Mouse (Mus musculus) CH12.LX (cell line): ENCODE results near the gene Pgc. TPM values are rescaled to one million over a fixed set of nuclear protein-coding genes. Genes with fewer than 3 reads are reported as not detected.

Experiments used
- DNase-seq: peaks from one replicate; pipeline ENCODE4 v3.0.0-alpha.2; 2013; ENCODE audit errors: extremely low read depth
- H3K27ac ChIP-seq: 2 replicates; pipeline ENCODE4 v1.5.1; 2012; ENCODE audit warnings: low read depth, mild to moderate bottlenecking, control low read depth, moderate library complexity; ENCODE audit not compliant: insufficient read depth
- H3K27me3 ChIP-seq: replicated peaks from 2 replicates; pipeline ENCODE3; 2012; ENCODE audit warnings: inconsistent platforms
- H3K36me3 ChIP-seq, 2 experiments: replicated peaks in 1 of 2; 2 replicates each; pipeline versions ENCODE3 to v1.6.1; 2012; ENCODE audit warnings: inconsistent platforms in 1 of 2, low read length in 1 of 2, mild to moderate bottlenecking in 1 of 2, mixed read lengths in 1 of 2, moderate library complexity in 1 of 2; ENCODE audit not compliant: control insufficient read depth in 1 of 2, insufficient read depth in 1 of 2
- H3K4me1 ChIP-seq, 2 experiments: 2 replicates each; pipeline ENCODE4 v1.6.1; 2012; ENCODE audit warnings: inconsistent platforms in 1 of 2, moderate library complexity in 1 of 2; ENCODE audit not compliant: insufficient read depth in 2 of 2, control insufficient read depth in 1 of 2
- H3K4me2 ChIP-seq: 2 replicates; pipeline ENCODE4 v1.6.1; 2012; ENCODE audit warnings: low read depth, mild to moderate bottlenecking, control low read depth; ENCODE audit not compliant: poor library complexity, insufficient read depth, severe bottlenecking
- H3K4me3 ChIP-seq, 3 experiments: fragments of 150-350 bp in 1 of 3; sonication (generic) in 1 of 3; replicated peaks in 1 of 3; 2 replicates each; pipeline versions ENCODE3 to v1.5.1; 2011 to 2012; ENCODE audit warnings: low read depth in 2 of 3, low read length in 2 of 3, mild to moderate bottlenecking in 2 of 3, moderate library complexity in 2 of 3, control low read depth in 1 of 3, improper control_type of control experiment in 1 of 3, inconsistent platforms in 1 of 3, mixed read lengths in 1 of 3; ENCODE audit not compliant: poor library complexity in 1 of 3
- H3K79me2 ChIP-seq: replicated peaks from 2 replicates; pipeline ENCODE4 v1.6.1; 2012; ENCODE audit warnings: mild to moderate bottlenecking, moderate library complexity; ENCODE audit not compliant: control insufficient read depth, poor library complexity, insufficient read depth, severe bottlenecking; ENCODE audit errors: extremely low read depth
- H3K9ac ChIP-seq: 2 replicates; pipeline ENCODE4 v1.6.1; 2012; ENCODE audit warnings: low read depth, mild to moderate bottlenecking, control low read depth, moderate library complexity; ENCODE audit not compliant: insufficient read depth
- H3K9me3 ChIP-seq: replicated peaks from 2 replicates; pipeline ENCODE3; 2012; ENCODE audit warnings: low read length, inconsistent platforms, mixed read lengths
- BHLHE40 ChIP-seq: IDR thresholded peaks from 2 replicates; pipeline ENCODE4 v1.6.1; 2011; ENCODE audit warnings: mild to moderate bottlenecking, low read depth, low read length, improper control_type of control experiment
- CHD1 ChIP-seq: IDR thresholded peaks from 2 replicates; pipeline ENCODE4 v1.6.1; 2012; ENCODE audit warnings: low read depth, low read length, improper control_type of control experiment, inconsistent platforms
- CHD2 ChIP-seq: IDR thresholded peaks from 2 replicates; pipeline ENCODE4 v1.6.1; 2011; ENCODE audit warnings: low read length, improper control_type of control experiment
- CTCF ChIP-seq, 2 experiments: IDR thresholded peaks in 1 of 2; conservative IDR thresholded peaks in 1 of 2; 2 replicates each; pipeline ENCODE4 v1.5.1; 2011 to 2012; ENCODE audit warnings: low read depth in 2 of 2, low read length in 2 of 2, improper control_type of control experiment in 1 of 2, inconsistent platforms in 1 of 2, mild to moderate bottlenecking in 1 of 2, moderate library complexity in 1 of 2
- E2F4 ChIP-seq: IDR thresholded peaks from 2 replicates; pipeline ENCODE4 v1.6.1; 2011; ENCODE audit warnings: low read depth, low read length, improper control_type of control experiment; ENCODE audit not compliant: insufficient replicate concordance
- ELF1 ChIP-seq: IDR thresholded peaks from 2 replicates; pipeline ENCODE4 v1.6.1; 2014; ENCODE audit warnings: low read depth, mild to moderate bottlenecking, inconsistent platforms, low read length, improper control_type of control experiment
- EP300 ChIP-seq: IDR thresholded peaks from 2 replicates; pipeline ENCODE4 v1.6.1; 2011; ENCODE audit warnings: low read length, improper control_type of control experiment
- ETS1 ChIP-seq: conservative IDR thresholded peaks from 2 replicates; pipeline ENCODE4 v1.6.1; 2012; ENCODE audit warnings: low read depth, mild to moderate bottlenecking, inconsistent platforms, low read length, improper control_type of control experiment, moderate library complexity
- GABPA ChIP-seq: IDR thresholded peaks from 2 replicates; pipeline ENCODE4 v1.6.1; 2012; ENCODE audit warnings: low read depth, low read length, improper control_type of control experiment, inconsistent platforms; ENCODE audit not compliant: insufficient replicate concordance
- HCFC1 ChIP-seq: IDR thresholded peaks from 2 replicates; pipeline ENCODE4 v1.6.1; 2012; ENCODE audit warnings: low read depth, mild to moderate bottlenecking, inconsistent platforms, low read length, improper control_type of control experiment
- IRF4 ChIP-seq: IDR thresholded peaks from 2 replicates; pipeline ENCODE4 v1.6.1; 2014; ENCODE audit warnings: low read depth, mild to moderate bottlenecking, inconsistent platforms, low read length, improper control_type of control experiment
- JUN ChIP-seq: IDR thresholded peaks from 2 replicates; pipeline ENCODE4 v1.6.1; 2011; ENCODE audit warnings: low read depth, mild to moderate bottlenecking, low read length, improper control_type of control experiment, moderate library complexity; ENCODE audit not compliant: insufficient read depth
- JUND ChIP-seq: conservative IDR thresholded peaks from 2 replicates; pipeline ENCODE4 v1.6.1; 2011; ENCODE audit warnings: low read depth, low read length, improper control_type of control experiment
- KAT2A ChIP-seq: IDR thresholded peaks from 2 replicates; pipeline ENCODE4 v1.6.1; 2012; ENCODE audit warnings: low read length, improper control_type of control experiment, inconsistent platforms; ENCODE audit not compliant: insufficient replicate concordance
- MAFK ChIP-seq: IDR thresholded peaks from 2 replicates; pipeline ENCODE4 v1.6.1; 2011; ENCODE audit warnings: low read length, improper control_type of control experiment; ENCODE audit not compliant: insufficient replicate concordance
- MAX ChIP-seq: IDR thresholded peaks from 2 replicates; pipeline ENCODE4 v1.6.1; 2011; ENCODE audit warnings: low read length, improper control_type of control experiment
- MAZ ChIP-seq: IDR thresholded peaks from 2 replicates; pipeline ENCODE4 v1.6.1; 2012; ENCODE audit warnings: low read depth, mild to moderate bottlenecking, inconsistent platforms, low read length, improper control_type of control experiment, moderate library complexity
- MEF2A ChIP-seq: IDR thresholded peaks from 2 replicates; pipeline ENCODE4 v1.6.1; 2014; ENCODE audit warnings: low read depth, mild to moderate bottlenecking, inconsistent platforms, low read length, improper control_type of control experiment, borderline replicate concordance
- MXI1 ChIP-seq: IDR thresholded peaks from 2 replicates; pipeline ENCODE4 v1.6.1; 2011; ENCODE audit warnings: mild to moderate bottlenecking, low read depth, low read length, improper control_type of control experiment
- MYC ChIP-seq: IDR thresholded peaks from 2 replicates; pipeline ENCODE4 v1.6.1; 2011; ENCODE audit warnings: low read depth, mild to moderate bottlenecking, improper control_type of control experiment, low read length
- NELFE ChIP-seq: IDR thresholded peaks from 2 replicates; pipeline ENCODE4 v1.6.1; 2011; ENCODE audit warnings: low read depth, low read length, improper control_type of control experiment
- NRF1 ChIP-seq: IDR thresholded peaks from 2 replicates; pipeline ENCODE4 v1.6.1; 2014; ENCODE audit warnings: low read depth, mild to moderate bottlenecking, inconsistent platforms, low read length, improper control_type of control experiment, moderate library complexity
- PAX5 ChIP-seq: IDR thresholded peaks from 2 replicates; pipeline ENCODE4 v1.6.1; 2012; ENCODE audit warnings: low read length, inconsistent platforms, mixed read lengths
- POLR2A ChIP-seq: IDR thresholded peaks from 2 replicates; pipeline ENCODE4 v1.6.1; 2011; ENCODE audit warnings: low read depth, mild to moderate bottlenecking, improper control_type of control experiment, low read length
- POLR2AphosphoS2 ChIP-seq: IDR thresholded peaks from 2 replicates; pipeline ENCODE4 v1.6.1; 2011; ENCODE audit warnings: low read depth, low read length, improper control_type of control experiment
- RAD21 ChIP-seq: IDR thresholded peaks from 2 replicates; pipeline ENCODE4 v1.6.1; 2011; ENCODE audit warnings: low read depth, mild to moderate bottlenecking, low read length, improper control_type of control experiment, moderate library complexity
- RCOR1 ChIP-seq: conservative IDR thresholded peaks from 2 replicates; pipeline ENCODE4 v1.6.1; 2012; ENCODE audit warnings: low read depth, mild to moderate bottlenecking, inconsistent platforms, low read length, improper control_type of control experiment
- SIN3A ChIP-seq: IDR thresholded peaks from 2 replicates; pipeline ENCODE4 v1.6.1; 2012; ENCODE audit warnings: low read length, improper control_type of control experiment, inconsistent platforms
- SMC3 ChIP-seq: IDR thresholded peaks from 2 replicates; pipeline ENCODE4 v1.6.1; 2011; ENCODE audit warnings: low read depth, low read length, improper control_type of control experiment
- TBP ChIP-seq: conservative IDR thresholded peaks from 2 replicates; pipeline ENCODE4 v1.6.1; 2011; ENCODE audit warnings: low read depth, low read length, improper control_type of control experiment
- TCF12 ChIP-seq: IDR thresholded peaks from 2 replicates; pipeline ENCODE4 v1.6.1; 2014; ENCODE audit warnings: low read depth, mild to moderate bottlenecking, inconsistent platforms, low read length, improper control_type of control experiment
- UBTF ChIP-seq: IDR thresholded peaks from 2 replicates; pipeline ENCODE4 v1.6.1; 2012; ENCODE audit warnings: low read depth, mild to moderate bottlenecking, inconsistent platforms, low read length, improper control_type of control experiment, moderate library complexity
- USF2 ChIP-seq: conservative IDR thresholded peaks from 2 replicates; pipeline ENCODE4 v1.6.1; 2011; ENCODE audit warnings: low read depth, low read length, improper control_type of control experiment
- ZC3H11A ChIP-seq: IDR thresholded peaks from 2 replicates; pipeline ENCODE4 v1.6.1; 2012; ENCODE audit warnings: low read depth, mild to moderate bottlenecking, inconsistent platforms, low read length, improper control_type of control experiment
- ZKSCAN1 ChIP-seq: IDR thresholded peaks from 2 replicates; pipeline ENCODE4 v1.6.1; 2012; ENCODE audit warnings: low read depth, inconsistent platforms, low read length, improper control_type of control experiment, borderline replicate concordance
- ZMIZ1 ChIP-seq: IDR thresholded peaks from 2 replicates; pipeline ENCODE4 v1.6.1; 2012; ENCODE audit warnings: low read depth, mild to moderate bottlenecking, inconsistent platforms, low read length, improper control_type of control experiment
- ZNF384 ChIP-seq: IDR thresholded peaks from 2 replicates; pipeline ENCODE4 v1.6.1; 2012; ENCODE audit warnings: low read depth, low read length, improper control_type of control experiment, inconsistent platforms
- dilution Hi-C: fragments of 300-500 bp; cut with MboI; formaldehyde crosslinking; loops from 2 replicates; pipeline ENCODE4 v1.14.3; 2020; ENCODE audit warnings: low sequenced_read_pairs; ENCODE audit not compliant: extremely low pct_unique_long_range_greater_than_20kb, extremely low pct_ligation_motif_present
- in situ Hi-C: fragments of 300-500 bp; cut with MboI; formaldehyde crosslinking; loops from 3 replicates; pipeline ENCODE4 v1.14.3; 2019; ENCODE audit warnings: low sequenced_read_pairs, low pct_ligation_motif_present, low pct_unique_long_range_greater_than_20kb, mixed read lengths
- polyA plus RNA-seq: library from polyadenylated mRNA; unstranded; fragments of >175 nt; gene quantifications from 2 replicates; pipeline ENCODE4 v1.2.1, GENCODE M21; 2012; ENCODE audit warnings: low read depth; ENCODE audit not compliant: insufficient read length
- total RNA-seq, 2 experiments: library from RNA; depleted of rRNA; stranded (reverse); fragments of 300-350 nt in 1 of 2; fragments of >200 nt in 1 of 2; gene quantifications; 2 replicates each; pipeline ENCODE4 v1.2.3; 2012 to 2014

The Pgc gene
- total and polyA plus RNA-seq, 3 experiments: not detected

- dilution Hi-C loops (no loop called here), in situ Hi-C loops (no loop called here)
- Histone ChIP-seq H3K27me3 (no peaks in the 10 kb centered on the region), H3K36me3 (peaks cover 1 to 23% of the 10 kb centered on the region in 2 experiments), H3K4me3 (peak overlapping the region; percentile 72 to 87 (median 79)), H3K4me1 (peaks cover 12 to 37% of the 10 kb centered on the region in 2 experiments), H3K27ac (peak overlapping the region; percentile 99), H3K79me2 (peaks cover 29% of the 10 kb centered on the region), H3K4me2 (peak overlapping the region; percentile 78), H3K9ac (peak overlapping the region; percentile 98), H3K9me3 (peaks cover 10% of the 10 kb centered on the region)
- peak; percentile 92 for DNase-seq
- TF ChIP-seq USF2 (no peak), CTCF (conservative IDR thresholded peaks at IDR 0.05 in 1 of 2, IDR thresholded peaks at IDR 0.05 in 1 of 2; ENCODE audit: low read depth in 2 of 2, low read length in 2 of 2) (no peak; a peak in 1 of 4 replicates), CHD1 (peak; percentile 96), ZC3H11A (no peak), RAD21 (no peak; the same call in 1 of the 2 replicates), CHD2 (peak; percentile 93), TCF12 (peak; percentile 96), KAT2A (0 out of 2 replicates have a peak, but pooled peaks have one; percentile 41), JUND (no peak), ZNF384 (no peak), JUN (no peak), BHLHE40 (peak; percentile 73), POLR2AphosphoS2 (peak; percentile 59; the same call in 1 of the 2 replicates), IRF4 (peak; percentile 77), HCFC1 (no peak; the same call in 1 of the 2 replicates), NELFE (peak; percentile 56), MAX (peak; percentile 51), EP300 (peak; percentile 79), ELF1 (0 out of 2 replicates have a peak, but pooled peaks have one; percentile 39), MAZ (peak; percentile 83), GABPA (no peak), NRF1 (no peak; the same call in 1 of the 2 replicates), MAFK (no peak), E2F4 (no peak), SMC3 (no peak; the same call in 1 of the 2 replicates), TBP (peak; percentile 94), ZKSCAN1 (no peak), ZMIZ1 (no peak; the same call in none of the 2 replicates), MYC (peak; percentile 46; the same call in 1 of the 2 replicates), PAX5 (no peak), UBTF (no peak), POLR2A (peak; percentile 88), SIN3A (peak; percentile 81), MEF2A (peak; percentile 70; the same call in 1 of the 2 replicates), MXI1 (peak; percentile 53), ETS1 (peak; percentile 90), RCOR1 (peak; percentile 68; the same call in 1 of the 2 replicates)
Measured at GRCm38 (mm10) chr17:47738879-47739798, 12.5 kb downstream of the Pgc start.
